Mouse (Mus musculus) kidney, adult 2 months (tissue): ENCODE measurements at regions not wholly inside any gene's neighbourhood (a gene's known extent, or its start where the extent isn't known, plus 50 kb on each side); places are given as distances from the start of the nearest gene placed in this dataset.

Experiments
- DNase-seq: peaks from one replicate; pipeline ENCODE4 v3.0.0; 2021
- H3K27ac ChIP-seq: fragments of 200-500 bp; 2 replicates; pipeline ENCODE4 v1.5.1; 2012; ENCODE audit warnings: low read depth, low read length, control low read depth, inconsistent platforms; ENCODE audit not compliant: insufficient read depth
- H3K27me3 ChIP-seq: fragments of 200-500 bp; replicated peaks from 2 replicates; pipeline ENCODE4 v1.6.1; 2012; ENCODE audit warnings: mild to moderate bottlenecking, moderate library complexity, low read length, inconsistent platforms; ENCODE audit not compliant: control insufficient read depth, insufficient read depth
- H3K36me3 ChIP-seq: fragments of 200-500 bp; 2 replicates; pipeline ENCODE4 v1.6.1; 2012; ENCODE audit warnings: mild to moderate bottlenecking, moderate library complexity, low read length, inconsistent platforms; ENCODE audit not compliant: control insufficient read depth, insufficient read depth
- H3K4me1 ChIP-seq: fragments of 200-500 bp; 2 replicates; pipeline ENCODE4 v1.6.1; 2011; ENCODE audit warnings: low read length; ENCODE audit not compliant: control insufficient read depth, insufficient read depth
- H3K4me3 ChIP-seq: fragments of 200-500 bp; 2 replicates; pipeline ENCODE4 v1.5.1; 2011; ENCODE audit warnings: mild to moderate bottlenecking, low read depth, low read length, control low read depth; ENCODE audit not compliant: insufficient read depth
- CTCF ChIP-seq: fragments of 200-500 bp; conservative IDR thresholded peaks from 2 replicates; pipeline ENCODE4 v1.5.1; 2011; ENCODE audit warnings: low read depth, mild to moderate bottlenecking, control low read depth, low read length, moderate library complexity, mixed read lengths; ENCODE audit not compliant: insufficient read depth, insufficient read length
- POLR2A ChIP-seq: fragments of 200-500 bp; IDR thresholded peaks from one replicate; pipeline ENCODE4 v1.6.1; 2011; ENCODE audit warnings: low read depth, low read length, control low read depth
- WGBS: fragments of 180-500 bp; shearing (Covaris S2); methylation state at CpG from one replicate; pipeline ENCODE4 v1.1.7; 2018; 5-methylcytosine and 5-hydroxymethylcytosine counted together

DNA sequence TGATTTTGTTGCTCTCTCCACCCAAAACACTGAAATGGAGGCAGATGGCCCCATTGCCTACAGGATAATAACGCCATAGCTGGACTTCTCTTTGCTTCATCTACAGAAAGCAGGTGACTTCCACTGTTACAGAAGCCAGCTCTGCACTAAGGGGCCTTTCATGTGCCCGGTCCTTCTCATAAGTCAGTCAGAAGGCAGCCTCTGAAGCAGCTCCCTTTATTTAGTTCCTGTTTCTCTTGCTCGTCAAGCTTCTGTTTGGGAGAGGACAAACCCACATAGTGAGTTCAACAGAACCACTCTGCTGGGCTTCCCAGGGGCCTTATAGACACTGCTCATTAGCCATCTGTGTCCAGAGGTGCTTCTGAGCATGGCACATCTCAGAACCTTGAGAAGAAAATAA lies 205.1 kb upstream of the Hhip start:
- Histone ChIP-seq H3K4me3 (no peak overlapping the region), H3K4me1 (no peaks in the 10 kb centered on the region), H3K27me3 (no peaks in the 10 kb centered on the region), H3K27ac (no peak overlapping the region), H3K36me3 (no peaks in the 10 kb centered on the region)
- WGBS, result 85% methylated on average over 3 of the region's 3 CpGs
- no peak for DNase-seq
- TF ChIP-seq CTCF, result no peak
- TF ChIP-seq POLR2A, result no peak

GRCm38 (mm10) chr8:80253541-80253940 lies 195.7 kb upstream of the Hhip start:
- no peak overlapping the region for H3K4me3 ChIP-seq
- H3K36me3 ChIP-seq, result no peaks in the 10 kb centered on the region
- DNase-seq, result no peak
- H3K4me1 ChIP-seq, result no peaks in the 10 kb centered on the region
- H3K27me3 ChIP-seq, result no peaks in the 10 kb centered on the region
- no peak for TF ChIP-seq POLR2A
- TF ChIP-seq CTCF, result no peak
- H3K27ac ChIP-seq, result no peak overlapping the region
- WGBS, result 24% methylated on average over 4 of the region's 4 CpGs

DNA sequence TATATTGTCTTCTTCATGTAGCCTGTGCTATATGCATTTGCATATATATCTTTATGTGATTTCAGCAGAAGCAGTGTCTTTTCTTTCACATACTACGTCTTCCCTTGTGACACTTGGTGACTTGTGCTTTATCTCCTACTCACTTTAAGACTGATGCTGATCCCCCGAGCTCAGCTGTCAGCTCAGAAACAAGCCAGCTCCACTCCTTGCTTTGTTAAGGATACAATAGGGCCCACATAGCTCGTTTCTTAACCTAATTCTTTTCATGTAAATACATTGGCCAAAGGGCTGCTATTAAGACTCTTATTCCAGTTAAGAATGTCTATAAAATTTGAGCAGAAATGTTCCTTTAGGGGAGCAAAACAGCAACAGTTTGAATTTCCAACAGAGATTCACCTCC lies 193.8 kb upstream of the Hhip start:
- no peak for TF ChIP-seq CTCF
- TF ChIP-seq POLR2A, result no peak
- H3K36me3 ChIP-seq, result no peaks in the 10 kb centered on the region
- 65% methylated on average over 3 of the region's 3 CpGs for WGBS
- no peak overlapping the region for H3K4me3 ChIP-seq
- no peak overlapping the region for H3K27ac ChIP-seq
- H3K27me3 ChIP-seq, result no peaks in the 10 kb centered on the region
- no peak for DNase-seq
- no peaks in the 10 kb centered on the region for H3K4me1 ChIP-seq

DNA sequence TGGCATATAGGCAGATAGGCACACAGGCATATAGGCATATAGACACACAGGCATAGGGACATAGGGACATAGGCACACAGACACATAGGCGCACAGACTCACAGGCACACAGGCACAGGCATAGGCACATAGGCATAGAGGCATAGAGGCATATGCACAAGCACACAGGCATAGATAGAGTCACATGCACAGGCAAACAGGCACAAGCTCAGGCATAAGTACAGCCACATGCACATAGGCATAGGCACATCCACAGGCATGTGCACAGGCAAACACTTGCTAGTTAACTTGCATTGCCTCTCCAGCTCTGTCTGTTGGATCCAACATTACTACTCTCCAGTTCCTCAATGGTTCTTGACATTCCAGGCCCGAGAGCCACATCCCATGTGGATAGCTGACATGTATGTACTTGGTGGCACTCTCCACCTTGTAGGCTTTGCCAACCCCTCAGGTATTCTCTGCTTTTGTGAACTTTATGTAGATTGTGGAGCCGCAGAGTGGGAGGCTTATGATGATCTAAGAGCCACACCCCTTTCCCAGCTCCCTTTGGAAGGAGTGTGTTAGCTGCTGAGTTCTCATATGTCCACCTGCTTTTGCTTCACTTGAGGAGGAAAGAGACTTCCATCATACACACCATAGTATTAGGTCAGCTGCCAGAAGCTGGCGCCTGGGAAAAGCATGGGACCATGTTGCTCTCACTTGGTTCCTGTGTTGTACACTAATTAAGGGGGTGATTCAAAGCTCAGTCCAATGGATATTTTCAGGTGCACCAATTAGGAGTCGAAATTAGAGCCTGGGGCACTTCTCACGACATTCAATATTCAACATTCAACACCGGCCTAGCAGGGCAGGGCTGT lies 192.7 kb upstream of the Hhip start:
- TF ChIP-seq POLR2A (no peak), CTCF (no peak)
- DNase-seq, result no peak
- no peaks in the 10 kb centered on the region for H3K36me3 ChIP-seq
- H3K27ac ChIP-seq, result no peak overlapping the region
- 80% methylated on average over 7 of the region's 7 CpGs for WGBS
- no peaks in the 10 kb centered on the region for H3K27me3 ChIP-seq
- no peaks in the 10 kb centered on the region for H3K4me1 ChIP-seq
- H3K4me3 ChIP-seq, result no peak overlapping the region

GRCm38 (mm10) chr8:80249762-80250161 lies 192.0 kb upstream of the Hhip start:
- H3K27ac ChIP-seq, result no peak overlapping the region
- no peak for TF ChIP-seq POLR2A
- TF ChIP-seq CTCF, result no peak
- H3K36me3 ChIP-seq, result no peaks in the 10 kb centered on the region
- no peak overlapping the region for H3K4me3 ChIP-seq
- no peak for DNase-seq
- H3K27me3 ChIP-seq, result no peaks in the 10 kb centered on the region
- no peaks in the 10 kb centered on the region for H3K4me1 ChIP-seq
- WGBS, result 53% methylated on average over 2 of the region's 2 CpGs

DNA sequence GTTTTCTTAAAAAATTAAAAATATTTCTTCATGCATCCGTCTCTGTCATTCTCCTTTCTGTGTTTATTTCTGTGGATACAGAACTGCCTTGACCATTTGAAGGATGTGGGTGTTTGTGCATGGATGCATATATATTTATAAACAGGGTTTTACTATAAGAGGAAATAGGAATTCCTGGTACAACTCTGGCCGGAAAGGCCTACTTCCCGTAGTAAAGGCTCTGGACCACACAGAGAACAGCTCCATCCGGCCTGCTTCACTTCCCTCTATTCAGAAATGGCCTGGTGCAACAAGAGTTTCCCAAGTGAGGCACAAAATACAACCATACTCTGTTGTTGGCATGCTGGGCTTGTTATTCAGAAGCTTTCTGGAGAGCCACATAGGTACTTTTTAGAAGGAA lies 182.1 kb upstream of the Hhip start:
- no peak overlapping the region for H3K4me3 ChIP-seq
- TF ChIP-seq CTCF (no peak), POLR2A (no peak)
- no peak for DNase-seq
- H3K4me1 ChIP-seq, result no peaks in the 10 kb centered on the region
- 63% methylated on average over 4 of the region's 4 CpGs for WGBS
- no peaks in the 10 kb centered on the region for H3K27me3 ChIP-seq
- H3K36me3 ChIP-seq, result no peaks in the 10 kb centered on the region
- no peak overlapping the region for H3K27ac ChIP-seq

DNA sequence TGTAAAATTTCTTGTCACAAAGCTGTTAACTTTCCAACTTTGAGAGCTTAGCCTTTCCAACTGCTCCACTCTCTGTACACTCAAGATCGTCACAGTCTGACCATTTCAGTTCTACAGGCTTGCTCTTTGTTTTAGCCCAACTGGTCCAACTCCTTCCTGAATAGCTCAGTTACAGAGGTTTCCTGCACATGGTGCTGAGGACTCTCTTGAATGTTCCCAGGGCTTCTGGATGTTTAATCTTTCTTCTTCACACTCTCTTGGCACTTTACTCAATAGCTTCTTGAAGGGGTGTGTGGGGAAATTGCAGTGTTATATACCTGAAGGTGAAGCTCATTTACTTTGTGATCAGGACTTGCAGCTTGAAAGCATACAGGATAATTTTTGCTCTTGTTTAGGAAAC lies 152.6 kb upstream of the Hhip start:
- Histone ChIP-seq H3K27ac (no peak overlapping the region), H3K4me3 (no peak overlapping the region), H3K27me3 (no peaks in the 10 kb centered on the region; the same call in 1 of the 2 replicates), H3K4me1 (no peaks in the 10 kb centered on the region), H3K36me3 (no peaks in the 10 kb centered on the region)
- DNase-seq, result no peak
- WGBS, result 73% methylated on average over 1 of the region's 1 CpGs
- TF ChIP-seq POLR2A (no peak), CTCF (no peak)
